ENCODE assay signal across 9 mouse cellular contexts in genomic region chr11:119548741-119549370, GRCm38 (mm10). TPM values are rescaled to one million over a fixed set of nuclear protein-coding genes. Genes with fewer than 3 reads are reported as not detected.
DNase-seq lines count a peak whose midpoint lies in the region; ATAC-seq and TF ChIP-seq lines count a peak whose summit lies in the region.
"Had no signal": no experiment of that assay in that cellular context is flagged by ENCODE, and none has a peak within 500 bp of the region (broad histone marks: within the 10 kb centered on the region; RNA-seq: fewer than 3 reads in every experiment).

No protein-coding gene starts in this region.

- H3ac ChIP-seq in C2C12 (ENCODE audit: control insufficient read depth, insufficient read length, low read depth), result peak overlapping the region; percentile 47

- peak overlapping the region; percentile 97 for H3K4me2 ChIP-seq in hindbrain, postnatal 0 days (ENCODE audit: low read depth, low read length)
- H3K4me2 ChIP-seq in neural tube, embryonic 11.5 days (ENCODE audit: low read depth), result peak overlapping the region; percentile 98

- H3K4me1 ChIP-seq in heart, adult 2 months (ENCODE audit: control insufficient read depth, insufficient read depth, low read length), result peaks cover 4% of the 10 kb centered on the region
- no peaks in the 10 kb centered on the region; the same call in 1 of the 2 replicates for H3K4me1 ChIP-seq in cortical plate, adult 2 months (ENCODE audit: control insufficient read depth, insufficient read depth, low read length)
- H3K4me1 ChIP-seq in hindbrain, postnatal 0 days (ENCODE audit: insufficient read depth, low read length), result peaks cover 33% of the 10 kb centered on the region
- H3K4me1 ChIP-seq in neural tube, embryonic 11.5 days (ENCODE audit: control insufficient read depth, insufficient read depth, low read length), result peaks cover 32% of the 10 kb centered on the region

- H3K79me2 ChIP-seq in heart, adult 2 months (replicated peaks; ENCODE audit: control insufficient read depth, insufficient read depth, low read length), result no peaks in the 10 kb centered on the region
- peaks cover 24% of the 10 kb centered on the region for H3K79me2 ChIP-seq in C2C12 (ENCODE audit: control insufficient read depth, insufficient read depth)

- H3K27me3 ChIP-seq in heart, adult 2 months (ENCODE audit: control insufficient read depth, insufficient read depth, low read length), result peaks cover 31% of the 10 kb centered on the region
- peaks cover 7% of the 10 kb centered on the region for H3K27me3 ChIP-seq in C2C12 (ENCODE audit: control insufficient read depth, insufficient read depth, insufficient read length)
- H3K27me3 ChIP-seq in hindbrain, postnatal 0 days (ENCODE audit: insufficient read depth, low read length), result no peaks in the 10 kb centered on the region
- H3K27me3 ChIP-seq in neural tube, embryonic 11.5 days (ENCODE audit: control insufficient read depth, insufficient read depth, low read length), result peaks cover 71% of the 10 kb centered on the region

- no peak for TF ChIP-seq POLR2A in heart, adult 2 months (IDR thresholded peaks at IDR 0.05; ENCODE audit: insufficient read depth, low read depth, low read length)
- no peak for TF ChIP-seq POLR2A in cortical plate, adult 2 months (IDR thresholded peaks at IDR 0.05; ENCODE audit: extremely low read depth, insufficient read depth, low read length)

- DNase-seq in heart, adult 2 months, result no peak
- no peak for DNase-seq in heart, postnatal 14 days
- peak; percentile 53 for DNase-seq in hindbrain, postnatal 0 days (ENCODE audit: low spot score)
- DNase-seq in neural tube, embryonic 11.5 days (ENCODE audit: low spot score), result peak; percentile 49
- no peak for DNase-seq in frontal cortex, postnatal 25 days (ENCODE audit: low spot score in 2 of 2)
- DNase-seq in urinary bladder, postnatal 4 days (ENCODE audit: low spot score in 2 of 2), result no peak

- peak overlapping the region; percentile 23 for H3K4me3 ChIP-seq in heart, adult 2 months
- no peak overlapping the region for H3K4me3 ChIP-seq in C2C12 (ENCODE audit: insufficient read depth, poor library complexity, severe bottlenecking)
- peak overlapping the region; percentile 76 for H3K4me3 ChIP-seq in cortical plate, adult 2 months (ENCODE audit: insufficient read depth, low read length)
- H3K4me3 ChIP-seq in hindbrain, postnatal 0 days (ENCODE audit: low read length), result peak overlapping the region; percentile 59
- peak overlapping the region; percentile 58 for H3K4me3 ChIP-seq in neural tube, embryonic 11.5 days (ENCODE audit: low read depth, low read length)

- no peaks in the 10 kb centered on the region for H3K36me3 ChIP-seq in heart, adult 2 months (ENCODE audit: control insufficient read depth, insufficient read depth, low read length)
- H3K36me3 ChIP-seq in C2C12 (ENCODE audit: control insufficient read depth, insufficient read depth), result no peaks in the 10 kb centered on the region
- no peaks in the 10 kb centered on the region for H3K36me3 ChIP-seq in hindbrain, postnatal 0 days (ENCODE audit: insufficient read depth, low read length)
- H3K36me3 ChIP-seq in neural tube, embryonic 11.5 days (ENCODE audit: control insufficient read depth, insufficient read depth, low read length), result no peaks in the 10 kb centered on the region

- H3K27ac ChIP-seq in heart, adult 2 months, result no peak overlapping the region
- peak overlapping the region; percentile 50; the same call in 1 of the 2 replicates for H3K27ac ChIP-seq in cortical plate, adult 2 months (ENCODE audit: insufficient read depth, low read length)
- peak overlapping the region; percentile 6; the same call in 1 of the 2 replicates for H3K27ac ChIP-seq in hindbrain, postnatal 0 days
- H3K27ac ChIP-seq in neural tube, embryonic 11.5 days (ENCODE audit: low read depth, low read length), result no peak overlapping the region

- intact Hi-C loops in heart, adult 2 months (cut with DNase I), result no loop called here
- intact Hi-C loops in heart, postnatal 14 days (cut with DNase I), result no loop called here

- ATAC-seq in hindbrain, postnatal 0 days, result 0 out of 2 replicates have a peak, but pooled peaks have one; percentile 13
- no peak for ATAC-seq in neural tube, embryonic 11.5 days (ENCODE audit: insufficient read depth, low FRiP score, low TSS enrichment)

- H3K79me3 ChIP-seq in C2C12 (ENCODE audit: low read depth), result peaks cover 1% of the 10 kb centered on the region

- 1% methylated on average over 37 of the region's 37 CpGs for WGBS in heart, adult 2 months
- WGBS in hindbrain, postnatal 0 days, result under 1% methylated on average over 37 of the region's 37 CpGs
- WGBS in neural tube, embryonic 11.5 days, result 2% methylated on average over 37 of the region's 37 CpGs

- H3K9ac ChIP-seq in heart, adult 2 months (ENCODE audit: low read depth, low read length), result no peak overlapping the region
- H3K9ac ChIP-seq in hindbrain, postnatal 0 days (replicated peaks; ENCODE audit: low read length), result peak overlapping the region; percentile 68
- peak overlapping the region; percentile 77 for H3K9ac ChIP-seq in neural tube, embryonic 11.5 days (ENCODE audit: low read length)

- peak; percentile 30; the same call in 1 of the 2 replicates for TF ChIP-seq CTCF in heart, adult 2 months (IDR thresholded peaks at IDR 0.05)
- no peak for TF ChIP-seq CTCF in C2C12 (IDR thresholded peaks at IDR 0.05; ENCODE audit: control insufficient read depth, insufficient read depth, insufficient read length)
- no peak for TF ChIP-seq CTCF in cortical plate, adult 2 months (IDR thresholded peaks at IDR 0.05; ENCODE audit: extremely low read depth, insufficient read depth, low read length)
- peak; percentile 28; the same call in 1 of the 2 replicates for TF ChIP-seq CTCF in hindbrain, postnatal 0 days (IDR thresholded peaks at IDR 0.05; ENCODE audit: low read depth)

- no peak for TF ChIP-seq EP300 in heart, adult 2 months (IDR thresholded peaks at IDR 0.05; ENCODE audit: insufficient read depth, low read depth, low read length)

- no peaks in the 10 kb centered on the region for H3K9me3 ChIP-seq in hindbrain, postnatal 0 days (ENCODE audit: low read length)
- no peaks in the 10 kb centered on the region for H3K9me3 ChIP-seq in neural tube, embryonic 11.5 days (ENCODE audit: control insufficient read depth, low read length)

TF ChIP-seq in C2C12, 6 proteins besides CTCF, POLR2A, EP300 and RAD21:
- TF ChIP-seq FOSL1 (IDR thresholded peaks at IDR 0.05; ENCODE audit: insufficient read depth, low read length, poor library complexity, severe bottlenecking) (no peak), MAX (IDR thresholded peaks at IDR 0.05) (no peak), USF1 (IDR thresholded peaks at IDR 0.05; ENCODE audit: low read depth) (no peak), CEBPB (IDR thresholded peaks at IDR 0.05; ENCODE audit: low read depth) (no peak), MYOG (IDR thresholded peaks at IDR 0.05; ENCODE audit: control insufficient read depth, extremely low read depth, insufficient read length) (no peak), MYOD1 (IDR thresholded peaks at IDR 0.05; ENCODE audit: control insufficient read depth, insufficient read length, low read depth) (no peak)
TF ChIP-seq in C2C12: peak in this region for 0.

RNA-seq across cellular contexts. Expression of gene Nptx1, which starts 1.3 kb away (rescaled TPM):
- total RNA-seq in heart, adult 2 months (2021), result under 1 TPM; 0.09 to 0.23 TPM
- 0.12 and 0.16 TPM in 2 replicates for polyA plus RNA-seq in heart, adult 2 months (2012; rRNA removed)
- total RNA-seq in heart, postnatal 14 days (2021), result under 1 TPM; 0.29 to 0.55 TPM
- 30.2 TPM for polyA plus RNA-seq in C2C12 (2012; fragmentation: generic; extraction: Trizol)
- 118 and 134 TPM in 2 replicates for polyA plus RNA-seq in cortical plate, adult 2 months (2012; rRNA removed)
- total RNA-seq in hindbrain, postnatal 0 days (2014; rRNA removed), result 27.0 and 29.0 TPM in 2 replicates
- polyA plus RNA-seq in hindbrain, postnatal 0 days (2015; fragmentation: Nextera tagmentation; extraction: Ambion mirVana), result 9.4 and 10.1 TPM in 2 replicates
- 8.3 and 9.2 TPM in 2 replicates for polyA plus RNA-seq in neural tube, embryonic 11.5 days (2014; fragmentation: Nextera tagmentation; extraction: Ambion mirVana)
- total RNA-seq: MEL had no signal

RNA-seq across cellular contexts. Expression of gene Rptor, which starts 53.8 kb away (rescaled TPM):
- total RNA-seq in heart, adult 2 months (2021), result 10 to 100 TPM; 32.1 to 32.4 TPM
- 19.7 and 20.6 TPM in 2 replicates for polyA plus RNA-seq in heart, adult 2 months (2012; rRNA removed)
- 10 to 100 TPM; 34.4 to 34.8 TPM for total RNA-seq in heart, postnatal 14 days (2021)
- 34.8 TPM for polyA plus RNA-seq in C2C12 (2012; fragmentation: generic; extraction: Trizol)
- polyA plus RNA-seq in cortical plate, adult 2 months (2012; rRNA removed), result 35.2 and 36.0 TPM in 2 replicates
- 60.8 and 69.0 TPM in 2 replicates for total RNA-seq in hindbrain, postnatal 0 days (2014; rRNA removed)
- 8.6 and 8.7 TPM in 2 replicates for polyA plus RNA-seq in hindbrain, postnatal 0 days (2015; fragmentation: Nextera tagmentation; extraction: Ambion mirVana)
- polyA plus RNA-seq in neural tube, embryonic 11.5 days (2014; fragmentation: Nextera tagmentation; extraction: Ambion mirVana), result 12.2 and 12.6 TPM in 2 replicates

RNA-seq across cellular contexts. Expression of gene Endov, which starts 57.7 kb away (rescaled TPM):
- total RNA-seq in heart, adult 2 months (2021), result 1 to 10 TPM; 6.9 to 7.3 TPM
- polyA plus RNA-seq in heart, adult 2 months (2012; rRNA removed), result 6.9 and 8.3 TPM in 2 replicates
- 10 to 100 TPM; 11.0 TPM for total RNA-seq in heart, postnatal 14 days (2021)
- 18.4 TPM for polyA plus RNA-seq in C2C12 (2012; fragmentation: generic; extraction: Trizol)
- 21.1 and 24.4 TPM in 2 replicates for polyA plus RNA-seq in cortical plate, adult 2 months (2012; rRNA removed)
- total RNA-seq in hindbrain, postnatal 0 days (2014; rRNA removed), result 39.9 and 50.5 TPM in 2 replicates
- polyA plus RNA-seq in hindbrain, postnatal 0 days (2015; fragmentation: Nextera tagmentation; extraction: Ambion mirVana), result 12.8 and 13.4 TPM in 2 replicates
- polyA plus RNA-seq in neural tube, embryonic 11.5 days (2014; fragmentation: Nextera tagmentation; extraction: Ambion mirVana), result 13.9 and 18.1 TPM in 2 replicates

Comparison
In these comparisons a context has a peak if more than half of its experiments do, and no peak if none do; other contexts are left out.
1. DNase-seq: peak in hindbrain, postnatal 0 days (single experiment) and neural tube, embryonic 11.5 days (single experiment); none in heart, adult 2 months (0 of 2), heart, postnatal 14 days (0 of 2), frontal cortex, postnatal 25 days (0 of 2) and urinary bladder, postnatal 4 days (0 of 2).
2. H3K27ac ChIP-seq: peak in cortical plate, adult 2 months (single experiment) and hindbrain, postnatal 0 days (single experiment); none in heart, adult 2 months (single experiment) and neural tube, embryonic 11.5 days (single experiment).
3. CTCF ChIP-seq: peak in heart, adult 2 months (single experiment) and hindbrain, postnatal 0 days (single experiment); none in C2C12 (single experiment) and cortical plate, adult 2 months (single experiment).